Mouse (Mus musculus) forebrain, embryonic 16.5 days (tissue): ENCODE measurements around the gene Gm10591. TPM values are rescaled to one million over a fixed set of nuclear protein-coding genes. Genes with fewer than 3 reads are reported as not detected.
"Not testable (repeated sequence)": the region's sequence is repeated elsewhere in the genome, so short reads cannot be mapped to it uniquely, and the experiment has no call there.

Experiments
- ATAC-seq: fragments of 200-750 bp; cut with Nextera tagmentation; 2 replicates; pipeline ENCODE4 v1.8.0; 2017; ENCODE audit warnings: mild to moderate bottlenecking, moderate library complexity
- H3K27ac ChIP-seq: fragments of 300-500 bp; sonication (generic); 2 replicates; pipeline ENCODE4 v1.5.1; 2014; ENCODE audit warnings: low read length, control low read depth
- H3K27me3 ChIP-seq: fragments of 300-500 bp; sonication (generic); replicated peaks from 2 replicates; pipeline ENCODE4 v1.6.1; 2014; ENCODE audit warnings: low read length; ENCODE audit not compliant: control insufficient read depth, insufficient read depth
- H3K36me3 ChIP-seq: fragments of 300-500 bp; sonication (generic); 2 replicates; pipeline ENCODE4 v1.6.1; 2014; ENCODE audit not compliant: control insufficient read depth, insufficient read depth
- H3K4me1 ChIP-seq: fragments of 300-500 bp; sonication (generic); replicated peaks from 2 replicates; pipeline ENCODE4 v1.6.1; 2014; ENCODE audit warnings: low read length; ENCODE audit not compliant: control insufficient read depth, insufficient read depth
- H3K4me2 ChIP-seq: fragments of 300-500 bp; sonication (generic); 2 replicates; pipeline ENCODE4 v1.6.1; 2014; ENCODE audit warnings: mild to moderate bottlenecking, low read length, control low read depth
- H3K4me3 ChIP-seq: fragments of 300-500 bp; sonication (generic); replicated peaks from 2 replicates; pipeline ENCODE4 v1.5.1; 2014; ENCODE audit warnings: mild to moderate bottlenecking, low read length, control low read depth
- H3K9ac ChIP-seq: fragments of 300-500 bp; sonication (generic); replicated peaks from 2 replicates; pipeline ENCODE4 v1.6.1; 2014; ENCODE audit warnings: low read depth, low read length, control low read depth
- H3K9me3 ChIP-seq: fragments of 300-500 bp; sonication (generic); 2 replicates; pipeline ENCODE4 v1.6.1; 2016; ENCODE audit warnings: low read length; ENCODE audit not compliant: control insufficient read depth
- WGBS: fragments of 180-500 bp; shearing (Covaris S2); extraction: QIAGEN DNeasy Blood & Tissue Kit; methylation state at CpG from one replicate; pipeline ENCODE4 v1.1.7; 2014; 5-methylcytosine and 5-hydroxymethylcytosine counted together
- polyA plus RNA-seq: library from polyadenylated mRNA; unstranded; fragments of >200 nt; fragmentation: Nextera tagmentation; extraction: Ambion mirVana; gene quantifications from 2 replicates; pipeline ENCODE4 v1.2.1, GENCODE M21; 2015

Gene Gm10591
- not detected in 2 replicates for polyA plus RNA-seq

DNA sequence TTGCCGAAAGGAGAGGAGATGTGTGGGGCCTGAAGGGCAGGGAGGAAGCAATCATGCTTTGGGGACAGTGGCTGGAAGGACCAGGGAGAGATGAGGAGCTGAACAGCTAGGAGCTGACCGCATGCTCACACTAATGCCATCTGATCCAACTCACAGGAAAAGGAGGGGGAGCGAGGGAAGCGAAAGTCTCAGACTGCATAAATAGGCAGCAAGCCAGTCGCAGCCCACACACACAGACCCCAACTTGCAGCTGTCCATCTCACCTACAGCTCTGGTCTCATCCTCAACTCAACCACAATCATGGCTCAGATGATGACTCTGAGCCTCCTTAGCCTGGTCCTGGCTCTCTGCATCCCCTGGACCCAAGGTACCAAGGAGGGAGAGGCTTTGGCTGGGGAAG, at the start of gene Gm10591:
Gm10591 (plus strand) TSS at position 301 of the 400 bp plus-strand sequence.
- not testable (repeated sequence) for H3K36me3 ChIP-seq, H3K9me3 ChIP-seq, H3K9ac ChIP-seq, H3K4me3 ChIP-seq, H3K27me3 ChIP-seq, H3K27ac ChIP-seq, H3K4me2 ChIP-seq, H3K4me1 ChIP-seq, ATAC-seq
- WGBS = no CpG with 5 or more reads among the region's 5 CpGs

DNA sequence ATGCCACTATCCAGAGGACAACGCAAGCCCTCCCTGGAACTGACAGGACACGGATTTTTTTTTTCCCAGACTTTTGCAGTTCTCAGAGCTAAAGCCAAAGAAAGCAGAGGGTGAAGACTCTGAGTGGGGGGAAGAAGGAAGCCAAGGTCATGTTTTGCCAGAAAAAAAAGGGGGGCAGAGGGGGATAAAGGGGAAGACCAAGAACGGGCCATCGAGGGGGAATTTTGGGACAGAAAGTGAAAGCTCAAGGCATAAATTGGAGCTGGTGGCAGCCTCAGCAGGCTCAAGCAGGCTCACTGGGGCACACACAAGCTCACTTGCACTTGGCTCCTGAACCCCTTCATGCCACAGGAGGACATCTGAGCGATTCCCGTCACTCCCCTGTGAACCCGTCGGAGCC, 17.4 kb downstream of the Gm10591 start, which contains the start of gene Gm2564:
Gm2564 (plus strand) TSS at position 301 of the 400 bp plus-strand sequence.
- not testable (repeated sequence) for H3K4me3 ChIP-seq, ATAC-seq, H3K27ac ChIP-seq, H3K4me2 ChIP-seq, H3K36me3 ChIP-seq, H3K9ac ChIP-seq, H3K9me3 ChIP-seq, H3K4me1 ChIP-seq, H3K27me3 ChIP-seq
- whole genome bisulfite sequencing = no CpG with 5 or more reads among the region's 8 CpGs

DNA sequence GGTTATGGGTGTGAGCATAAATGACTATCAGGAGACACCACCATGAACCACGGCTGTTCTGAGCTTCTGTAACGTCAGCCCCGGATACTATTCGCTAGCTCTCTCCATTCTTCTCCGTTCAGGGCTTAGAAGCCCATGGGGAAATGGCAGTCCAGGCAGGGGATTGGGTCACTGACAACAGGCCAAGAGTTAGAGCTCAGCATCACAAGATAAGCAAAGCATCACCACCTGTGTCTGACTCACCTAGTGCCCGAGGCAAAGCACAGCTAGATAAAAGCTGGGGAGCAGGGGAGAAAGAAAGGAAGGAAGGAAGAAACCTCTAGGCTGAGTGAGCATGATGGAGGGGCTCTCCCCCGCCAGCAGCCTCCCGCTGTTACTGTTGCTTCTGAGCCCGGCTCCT, 43.0 kb downstream of the Gm10591 start, which contains the start of gene Ccl27b:
Ccl27b (plus strand) TSS at position 301 of the 400 bp plus-strand sequence.
- H3K4me3 ChIP-seq, H3K36me3 ChIP-seq, H3K4me1 ChIP-seq, H3K27ac ChIP-seq, H3K4me2 ChIP-seq, H3K9me3 ChIP-seq, H3K9ac ChIP-seq, ATAC-seq, H3K27me3 ChIP-seq: not testable (repeated sequence)
- no CpG with 5 or more reads among the region's 9 CpGs for WGBS

DNA sequence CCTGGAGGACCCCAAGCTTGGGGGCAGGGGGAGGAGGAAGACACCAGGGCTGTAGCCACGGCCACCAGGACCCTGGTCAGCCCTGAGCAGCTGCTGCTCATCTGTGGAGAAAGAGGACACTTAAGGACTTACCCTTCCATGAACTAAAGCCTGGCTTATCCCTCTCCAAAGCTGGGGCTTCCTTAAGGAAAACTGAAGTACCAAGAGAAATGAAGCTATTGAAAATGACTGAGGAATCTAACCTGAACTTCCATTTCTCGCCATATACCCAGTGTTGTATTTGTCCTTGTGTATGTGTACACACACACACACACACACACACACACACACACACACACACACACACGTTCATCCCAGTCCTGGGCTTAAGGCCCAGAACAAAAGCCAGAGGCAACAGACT, 49.8 kb downstream of the Gm10591 start, which contains the start of gene Il11ra2:
Il11ra2 (minus strand) TSS at position 101 of the 400 bp plus-strand sequence.
- H3K27me3 ChIP-seq, ATAC-seq, H3K9ac ChIP-seq, H3K9me3 ChIP-seq, H3K27ac ChIP-seq, H3K4me1 ChIP-seq, H3K4me2 ChIP-seq, H3K4me3 ChIP-seq, H3K36me3 ChIP-seq: not testable (repeated sequence)
- no CpG with 5 or more reads among the region's 3 CpGs for WGBS

Other genes starting within 250 kb of the Gm10591 start
- not detected in 2 replicates for gene Gm21586, start 172.8 kb upstream of the Gm10591 start, polyA plus RNA-seq
- 0.13 and 0.14 TPM in 2 replicates for gene Gm2163, start 145.4 kb upstream of the Gm10591 start, polyA plus RNA-seq
- gene Fam205a2, start 84.0 kb upstream of the Gm10591 start, polyA plus RNA-seq = not detected in 2 replicates
- gene Gm2564, start 17.5 kb downstream of the Gm10591 start, polyA plus RNA-seq = not detected in 2 replicates
- gene Ccl27b, start 43.1 kb downstream of the Gm10591 start, polyA plus RNA-seq = not detected in 2 replicates
- gene Il11ra2, start 49.7 kb downstream of the Gm10591 start, polyA plus RNA-seq = not detected in 2 replicates
- gene 4930578G10Rik, start 123.3 kb downstream of the Gm10591 start, polyA plus RNA-seq = 0.86 TPM in 1 of 2 replicates, not detected in the other
- gene Ccl19, start 144.4 kb downstream of the Gm10591 start, polyA plus RNA-seq = not detected in 2 replicates
- 0.58 and 0.62 TPM in 2 replicates for gene Ccl21a, start 161.8 kb downstream of the Gm10591 start, polyA plus RNA-seq
- 0.15 TPM in 1 of 2 replicates, not detected in the other for gene Fam205a1, start 241.7 kb downstream of the Gm10591 start, polyA plus RNA-seq
- gene Gm12394, start 244.6 kb downstream of the Gm10591 start, polyA plus RNA-seq = 0.24 and 0.49 TPM in 2 replicates